Mouse (Mus musculus) urinary bladder, adult 18-20 months (tissue): ENCODE measurements at regions not wholly inside any gene's neighbourhood (a gene's known extent, or its start where the extent isn't known, plus 50 kb on each side); places are given as distances from the start of the nearest gene placed in this dataset.

Experiments
- DNase-seq, 2 experiments: peaks; one replicate each; pipeline ENCODE4 v3.0.0; 2022; ENCODE audit warnings: low spot score in 2 of 2, mixed read lengths in 2 of 2

GRCm38 (mm10) chr1:133474546-133474945, 50.4 kb upstream of the Sox13 start:
- DNase-seq = no peak
